Mouse (Mus musculus): Measurements from ENCODE around the gene Dhrs7. TPM values are rescaled to one million over a fixed set of nuclear protein-coding genes. Genes with fewer than 3 reads are reported as not detected.

Dhrs7 gene
- polyA plus RNA-seq (2017; shearing (Covaris generic)), result 93.9 TPM

GRCm38 (mm10) chr12:72664735-72665337 is at the start of gene Dhrs7:
Gene Dhrs7 (minus strand): TSS chr12:72664909.

GRCm38 (mm10) chr12:72649611-72650330 is 14.9 kb downstream of the Dhrs7 start, which contains the start of gene Gm4756:
Gene Gm4756 (minus strand): TSS chr12:72649661.

Other genes starting within 250 kb of the Dhrs7 start
- not detected for gene Lrrc9, start 223.0 kb downstream of the Dhrs7 start, polyA plus RNA-seq (2017; shearing (Covaris generic))
- 6.2 TPM for gene Pcnx4, start 128.5 kb downstream of the Dhrs7 start, polyA plus RNA-seq (2017; shearing (Covaris generic))
- gene Gm4756, start 15.2 kb downstream of the Dhrs7 start, polyA plus RNA-seq (2017; shearing (Covaris generic)), result not detected
- gene Ppm1a, start 92.5 kb upstream of the Dhrs7 start, polyA plus RNA-seq (2017; shearing (Covaris generic)), result 12.4 TPM

Data from activated CD4-positive, CD25-positive, alpha-beta regulatory T cell, adult 9 weeks (primary cell).